Mouse (Mus musculus): ENCODE results near the gene Wipi2. TPM values are rescaled to one million over a fixed set of nuclear protein-coding genes. Genes with fewer than 3 reads are reported as not detected.

The Wipi2 gene
- 28.3 and 38.3 TPM in 2 replicates for polyA plus RNA-seq (2014; fragmentation: Nextera tagmentation; extraction: Ambion mirVana)

DNA sequence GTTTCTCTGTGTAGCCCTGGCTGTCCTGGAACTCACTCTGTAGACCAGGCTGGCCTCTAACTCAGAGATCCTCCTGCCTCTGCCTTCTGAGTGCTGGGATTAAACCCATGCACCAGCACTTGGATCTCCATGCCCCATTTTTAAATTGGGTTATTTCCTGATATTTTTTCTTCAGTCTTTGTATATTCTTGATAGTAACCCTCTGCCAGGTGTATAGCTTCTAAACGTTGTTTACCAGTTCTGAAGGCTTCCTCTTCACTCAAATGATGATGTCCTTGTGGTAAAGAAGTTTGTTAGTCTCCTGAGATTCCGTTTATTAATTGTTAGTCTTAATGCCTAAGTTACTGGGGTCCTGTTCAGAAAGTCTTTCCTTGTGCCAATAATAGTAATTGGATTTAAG lies at the start of gene Wipi2:
Gene Wipi2, plus strand, starts transcription at position 301 of the 400 bp plus-strand sequence.
- H3K36me3 ChIP-seq (ENCODE audit: control insufficient read depth, insufficient read depth, low read length), result no peaks in the 10 kb centered on the region
- peak within 1 kb of the TSS; percentile 94 for H3K27ac ChIP-seq (ENCODE audit: low read depth, low read length)
- peak within 1 kb of the TSS; percentile 63 for H3K4me3 ChIP-seq (ENCODE audit: low read depth, low read length)
- H3K4me2 ChIP-seq, result peak within 1 kb of the TSS; percentile 77
- H3K27me3 ChIP-seq (ENCODE audit: control insufficient read depth, insufficient read depth, low read length), result no peaks in the 10 kb centered on the region
- no peak for ATAC-seq (replicated peaks; ENCODE audit: insufficient number of reproducible peaks, low FRiP score, low TSS enrichment)
- peak within 1 kb of the TSS; percentile 81 for H3K9ac ChIP-seq (ENCODE audit: low read depth, low read length)
- H3K4me1 ChIP-seq (ENCODE audit: control insufficient read depth, insufficient read depth, low read length), result peaks cover 9% of the 10 kb centered on the region
- no peaks in the 10 kb centered on the region for H3K9me3 ChIP-seq (replicated peaks; ENCODE audit: control insufficient read depth, low read length)
- WGBS (ENCODE audit: insufficient replicate concordance), result 75% methylated on average over 2 of the region's 2 CpGs

DNA sequence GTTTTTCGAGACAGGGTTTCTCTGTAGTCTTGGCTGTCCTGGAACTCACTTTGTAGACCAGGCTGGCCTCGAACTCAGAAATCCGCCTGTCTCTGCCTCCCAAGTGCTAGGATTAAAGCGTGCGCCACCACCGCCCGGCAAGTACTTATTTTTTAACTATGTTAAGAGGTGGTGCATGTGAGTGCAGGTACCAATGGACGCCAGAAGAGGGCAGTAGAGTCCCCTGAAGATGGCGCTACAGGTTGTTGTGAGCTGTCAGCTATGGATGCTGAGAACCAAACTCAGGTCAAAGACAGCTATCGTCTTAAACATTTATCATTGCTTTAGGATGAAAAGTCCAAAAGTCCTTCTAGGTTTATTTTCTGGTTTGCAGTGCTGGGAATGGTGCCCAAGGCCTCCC lies 49.3 kb upstream of the Wipi2 start:
- Histone ChIP-seq H3K27me3 (ENCODE audit: control insufficient read depth, insufficient read depth, low read length) (no peaks in the 10 kb centered on the region; the same call in 1 of the 2 replicates), H3K4me3 (ENCODE audit: low read depth, low read length) (no peak overlapping the region), H3K9me3 (replicated peaks; ENCODE audit: control insufficient read depth, low read length) (no peaks in the 10 kb centered on the region), H3K4me1 (ENCODE audit: control insufficient read depth, insufficient read depth, low read length) (no peaks in the 10 kb centered on the region), H3K9ac (ENCODE audit: low read depth, low read length) (no peak overlapping the region), H3K4me2 (no peak overlapping the region), H3K36me3 (ENCODE audit: control insufficient read depth, insufficient read depth, low read length) (no peaks in the 10 kb centered on the region), H3K27ac (ENCODE audit: low read depth, low read length) (no peak overlapping the region)
- 86% methylated on average over 10 of the region's 10 CpGs for WGBS (ENCODE audit: insufficient replicate concordance)
- no peak for ATAC-seq (replicated peaks; ENCODE audit: insufficient number of reproducible peaks, low FRiP score, low TSS enrichment)

- WGBS (ENCODE audit: insufficient replicate concordance), result 16% methylated on average over 5 of the region's 5 CpGs
- no peaks in the 10 kb centered on the region; the same call in 1 of the 2 replicates for H3K27me3 ChIP-seq (ENCODE audit: control insufficient read depth, insufficient read depth, low read length)
- H3K9me3 ChIP-seq (replicated peaks; ENCODE audit: control insufficient read depth, low read length), result no peaks in the 10 kb centered on the region
- no peak for ATAC-seq (replicated peaks; ENCODE audit: insufficient number of reproducible peaks, low FRiP score, low TSS enrichment)
- H3K27ac ChIP-seq (ENCODE audit: low read depth, low read length), result no peak overlapping the region
- no peak overlapping the region for H3K9ac ChIP-seq (ENCODE audit: low read depth, low read length)
- H3K4me2 ChIP-seq, result no peak overlapping the region
- H3K36me3 ChIP-seq (ENCODE audit: control insufficient read depth, insufficient read depth, low read length), result no peaks in the 10 kb centered on the region
- no peaks in the 10 kb centered on the region for H3K4me1 ChIP-seq (ENCODE audit: control insufficient read depth, insufficient read depth, low read length)
- H3K4me3 ChIP-seq (ENCODE audit: low read depth, low read length), result no peak overlapping the region
These were observed 46.0 kb upstream of the Wipi2 start for GRCm38 (mm10) chr5:142581517-142581916.

DNA sequence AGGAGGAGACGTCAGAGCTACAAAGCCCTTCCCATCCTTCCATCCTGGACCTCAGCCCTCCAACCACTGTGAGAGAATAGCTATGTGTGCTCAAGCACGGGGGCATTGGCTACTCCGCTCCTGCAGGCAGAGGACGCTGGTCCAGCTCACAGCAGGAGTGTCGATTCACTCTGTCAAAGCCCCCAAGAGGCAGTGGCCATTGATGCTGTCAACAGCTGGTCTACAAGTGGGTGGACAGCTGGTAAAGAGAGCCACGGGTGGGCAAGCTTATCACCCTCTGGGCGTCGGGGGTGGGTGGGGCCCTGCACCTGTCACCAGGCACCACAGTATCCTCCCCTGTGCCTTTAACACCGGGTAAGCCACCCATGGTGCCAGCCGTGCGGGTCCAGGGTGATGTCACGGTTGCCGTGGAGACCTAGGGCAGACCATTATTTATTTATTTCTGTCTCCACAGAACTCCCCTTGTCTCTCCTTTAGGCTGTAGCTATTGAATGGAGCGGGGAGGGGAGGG lies 43.8 kb upstream of the Wipi2 start:
- no peak overlapping the region for H3K4me2 ChIP-seq
- H3K9ac ChIP-seq (ENCODE audit: low read depth, low read length), result no peak overlapping the region
- 49% methylated on average over 14 of the region's 14 CpGs for WGBS (ENCODE audit: insufficient replicate concordance)
- no peak overlapping the region for H3K4me3 ChIP-seq (ENCODE audit: low read depth, low read length)
- H3K27me3 ChIP-seq (ENCODE audit: control insufficient read depth, insufficient read depth, low read length), result no peaks in the 10 kb centered on the region; the same call in 1 of the 2 replicates
- ATAC-seq (replicated peaks; ENCODE audit: insufficient number of reproducible peaks, low FRiP score, low TSS enrichment), result no peak
- no peaks in the 10 kb centered on the region for H3K9me3 ChIP-seq (replicated peaks; ENCODE audit: control insufficient read depth, low read length)
- no peak overlapping the region for H3K27ac ChIP-seq (ENCODE audit: low read depth, low read length)
- no peaks in the 10 kb centered on the region for H3K36me3 ChIP-seq (ENCODE audit: control insufficient read depth, insufficient read depth, low read length)
- H3K4me1 ChIP-seq (ENCODE audit: control insufficient read depth, insufficient read depth, low read length), result no peaks in the 10 kb centered on the region

DNA sequence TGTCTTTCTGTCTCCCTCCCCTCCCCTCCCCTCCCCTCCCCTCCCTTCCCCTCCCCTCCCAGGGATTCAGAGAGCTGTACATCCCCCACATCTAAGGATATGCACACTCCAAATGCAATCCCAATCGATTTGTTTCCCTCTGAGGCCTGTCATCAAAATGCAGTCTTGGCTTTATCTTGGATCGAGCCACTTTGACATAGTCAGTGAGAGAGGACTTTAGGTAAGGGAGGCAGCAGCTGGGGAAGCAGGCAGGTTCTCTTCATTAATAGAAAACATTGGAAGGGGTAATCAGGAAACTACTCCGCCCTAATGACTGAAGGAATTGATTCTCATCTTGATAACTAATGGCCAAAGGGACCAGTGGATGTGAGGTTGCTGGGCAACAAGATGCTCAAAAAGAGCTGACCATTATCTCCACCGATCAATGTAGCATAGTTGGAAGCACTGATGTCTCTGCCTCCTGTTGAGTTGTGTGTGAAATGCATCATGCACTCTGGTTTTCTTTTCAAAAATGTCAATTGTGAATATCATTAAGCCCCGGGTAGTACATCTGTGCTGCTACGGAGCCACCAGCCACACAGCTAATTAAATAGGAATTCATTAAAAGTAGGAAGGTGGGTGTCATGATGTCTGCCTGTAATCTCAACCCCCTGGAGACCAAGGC lies 36.4 kb upstream of the Wipi2 start:
- Histone ChIP-seq H3K9me3 (replicated peaks; ENCODE audit: control insufficient read depth, low read length) (no peaks in the 10 kb centered on the region), H3K4me2 (no peak overlapping the region), H3K36me3 (ENCODE audit: control insufficient read depth, insufficient read depth, low read length) (no peaks in the 10 kb centered on the region), H3K27me3 (ENCODE audit: control insufficient read depth, insufficient read depth, low read length) (no peaks in the 10 kb centered on the region), H3K9ac (ENCODE audit: low read depth, low read length) (no peak overlapping the region), H3K4me3 (ENCODE audit: low read depth, low read length) (no peak overlapping the region), H3K4me1 (ENCODE audit: control insufficient read depth, insufficient read depth, low read length) (no peaks in the 10 kb centered on the region), H3K27ac (ENCODE audit: low read depth, low read length) (no peak overlapping the region)
- ATAC-seq (replicated peaks; ENCODE audit: insufficient number of reproducible peaks, low FRiP score, low TSS enrichment), result no peak
- 76% methylated on average over 6 of the region's 6 CpGs for WGBS (ENCODE audit: insufficient replicate concordance)

DNA sequence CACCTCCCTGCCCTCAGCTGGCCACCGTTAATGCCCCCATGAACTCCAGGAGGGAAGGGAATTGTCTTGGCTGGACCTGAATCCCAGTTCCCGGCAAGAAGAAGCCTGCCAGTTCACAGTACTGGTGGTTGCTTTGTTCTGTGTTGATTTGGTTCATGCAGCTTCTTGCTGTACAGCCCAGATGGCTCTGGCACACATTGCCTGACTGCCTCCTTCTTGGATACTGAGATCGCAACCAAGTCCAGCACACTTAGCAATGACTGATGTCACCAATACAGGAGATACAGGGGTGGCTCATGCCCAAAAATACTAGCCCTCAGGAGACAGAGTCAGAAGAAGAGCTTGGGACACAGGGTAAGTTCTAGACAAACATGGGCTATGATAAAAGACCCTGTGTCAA lies 31.8 kb upstream of the Wipi2 start:
- Histone ChIP-seq H3K4me2 (no peak overlapping the region), H3K9me3 (replicated peaks; ENCODE audit: control insufficient read depth, low read length) (no peaks in the 10 kb centered on the region), H3K36me3 (ENCODE audit: control insufficient read depth, insufficient read depth, low read length) (no peaks in the 10 kb centered on the region), H3K27me3 (ENCODE audit: control insufficient read depth, insufficient read depth, low read length) (no peaks in the 10 kb centered on the region), H3K27ac (ENCODE audit: low read depth, low read length) (no peak overlapping the region), H3K4me3 (ENCODE audit: low read depth, low read length) (no peak overlapping the region), H3K4me1 (ENCODE audit: control insufficient read depth, insufficient read depth, low read length) (no peaks in the 10 kb centered on the region), H3K9ac (ENCODE audit: low read depth, low read length) (no peak overlapping the region)
- WGBS (ENCODE audit: insufficient replicate concordance), result 59% methylated on average over 2 of the region's 3 CpGs
- no peak for ATAC-seq (replicated peaks; ENCODE audit: insufficient number of reproducible peaks, low FRiP score, low TSS enrichment)

GRCm38 (mm10) chr5:142596723-142597122 lies 30.8 kb upstream of the Wipi2 start:
- no peak for ATAC-seq (replicated peaks; ENCODE audit: insufficient number of reproducible peaks, low FRiP score, low TSS enrichment)
- Histone ChIP-seq H3K9me3 (replicated peaks; ENCODE audit: control insufficient read depth, low read length) (no peaks in the 10 kb centered on the region), H3K36me3 (ENCODE audit: control insufficient read depth, insufficient read depth, low read length) (no peaks in the 10 kb centered on the region), H3K4me3 (ENCODE audit: low read depth, low read length) (no peak overlapping the region), H3K9ac (ENCODE audit: low read depth, low read length) (no peak overlapping the region), H3K27ac (ENCODE audit: low read depth, low read length) (no peak overlapping the region), H3K27me3 (ENCODE audit: control insufficient read depth, insufficient read depth, low read length) (no peaks in the 10 kb centered on the region), H3K4me1 (ENCODE audit: control insufficient read depth, insufficient read depth, low read length) (no peaks in the 10 kb centered on the region), H3K4me2 (no peak overlapping the region)
- WGBS (ENCODE audit: insufficient replicate concordance), result 72% methylated on average over 6 of the region's 6 CpGs

- H3K4me3 ChIP-seq (ENCODE audit: low read depth, low read length), result no peak overlapping the region
- ATAC-seq (replicated peaks; ENCODE audit: insufficient number of reproducible peaks, low FRiP score, low TSS enrichment), result no peak
- WGBS (ENCODE audit: insufficient replicate concordance), result 66% methylated on average over 6 of the region's 6 CpGs
These were observed 29.7 kb upstream of the Wipi2 start for GRCm38 (mm10) chr5:142597648-142598390.

More at GRCm38 (mm10) chr5:142597648-142598390, 29.7 kb upstream of the Wipi2 start:
- H3K27ac ChIP-seq (ENCODE audit: low read depth, low read length), result no peak overlapping the region
- no peaks in the 10 kb centered on the region for H3K9me3 ChIP-seq (replicated peaks; ENCODE audit: control insufficient read depth, low read length)
- H3K36me3 ChIP-seq (ENCODE audit: control insufficient read depth, insufficient read depth, low read length), result no peaks in the 10 kb centered on the region
- H3K4me2 ChIP-seq, result no peak overlapping the region
- H3K27me3 ChIP-seq (ENCODE audit: control insufficient read depth, insufficient read depth, low read length), result no peaks in the 10 kb centered on the region
- no peak overlapping the region for H3K9ac ChIP-seq (ENCODE audit: low read depth, low read length)
- no peaks in the 10 kb centered on the region for H3K4me1 ChIP-seq (ENCODE audit: control insufficient read depth, insufficient read depth, low read length)

Data from heart, embryonic 11.5 days (tissue).